In genomic region chr11:70804395-70804794, GRCm38 (mm10) we compare ENCODE assay signal across 17 mouse cellular contexts. TPM values are rescaled to one million over a fixed set of nuclear protein-coding genes. Genes with fewer than 3 reads are reported as not detected.
"Had no signal": no experiment of that assay in that cellular context is flagged by ENCODE, and none has a peak within 500 bp of the region (broad histone marks: within the 10 kb centered on the region; RNA-seq: fewer than 3 reads in every experiment).

No protein-coding gene starts in this region.

- H3K36me3 ChIP-seq: limb, embryonic 13.5 days; liver, embryonic 15.5 days; midbrain, embryonic 10.5 days; neural tube, embryonic 15.5 days had no signal

- H3K4me2 ChIP-seq: limb, embryonic 13.5 days; liver, embryonic 15.5 days; lung, embryonic 14.5 days; neural tube, embryonic 15.5 days had no signal

- H3K4me1 ChIP-seq: limb, embryonic 13.5 days; neural tube, embryonic 15.5 days had no signal

- DNase-seq: kidney, adult 11 months; kidney, adult 9 months; kidney, postnatal 10 days; left cerebral cortex, postnatal 4 days; lung, embryonic 14.5 days; lung, postnatal 14 days; midbrain, embryonic 14.5 days; right cerebral cortex, adult 18-20 months; thymus, adult 18-20 months had no signal

- H3K9me3 ChIP-seq: limb, embryonic 13.5 days; liver, embryonic 15.5 days; midbrain, embryonic 10.5 days; neural tube, embryonic 15.5 days had no signal

- H3K27me3 ChIP-seq: limb, embryonic 13.5 days; neural tube, embryonic 15.5 days had no signal

- H3K9ac ChIP-seq: limb, embryonic 13.5 days; liver, embryonic 15.5 days; lung, embryonic 14.5 days; neural tube, embryonic 15.5 days had no signal

- H3K27ac ChIP-seq: limb, embryonic 13.5 days; liver, embryonic 15.5 days; midbrain, embryonic 10.5 days; neural tube, embryonic 15.5 days had no signal

- H3K4me3 ChIP-seq: limb, embryonic 13.5 days; liver, embryonic 15.5 days; midbrain, embryonic 10.5 days; myocyte; neural tube, embryonic 15.5 days had no signal

RNA-seq across cellular contexts. Expression of gene Scimp, which starts 8.0 kb away (rescaled TPM):
- total RNA-seq: layer of hippocampus, postnatal 14 days; left cerebral cortex, adult 18-20 months; left cerebral cortex, postnatal 10 days; left cerebral cortex, postnatal 4 days had no signal
- polyA plus RNA-seq: lung, embryonic 14.5 days; midbrain, embryonic 10.5 days had no signal
